Mouse (Mus musculus): ENCODE measurements around the gene Cyb5r1.

Gene Cyb5r1

DNA sequence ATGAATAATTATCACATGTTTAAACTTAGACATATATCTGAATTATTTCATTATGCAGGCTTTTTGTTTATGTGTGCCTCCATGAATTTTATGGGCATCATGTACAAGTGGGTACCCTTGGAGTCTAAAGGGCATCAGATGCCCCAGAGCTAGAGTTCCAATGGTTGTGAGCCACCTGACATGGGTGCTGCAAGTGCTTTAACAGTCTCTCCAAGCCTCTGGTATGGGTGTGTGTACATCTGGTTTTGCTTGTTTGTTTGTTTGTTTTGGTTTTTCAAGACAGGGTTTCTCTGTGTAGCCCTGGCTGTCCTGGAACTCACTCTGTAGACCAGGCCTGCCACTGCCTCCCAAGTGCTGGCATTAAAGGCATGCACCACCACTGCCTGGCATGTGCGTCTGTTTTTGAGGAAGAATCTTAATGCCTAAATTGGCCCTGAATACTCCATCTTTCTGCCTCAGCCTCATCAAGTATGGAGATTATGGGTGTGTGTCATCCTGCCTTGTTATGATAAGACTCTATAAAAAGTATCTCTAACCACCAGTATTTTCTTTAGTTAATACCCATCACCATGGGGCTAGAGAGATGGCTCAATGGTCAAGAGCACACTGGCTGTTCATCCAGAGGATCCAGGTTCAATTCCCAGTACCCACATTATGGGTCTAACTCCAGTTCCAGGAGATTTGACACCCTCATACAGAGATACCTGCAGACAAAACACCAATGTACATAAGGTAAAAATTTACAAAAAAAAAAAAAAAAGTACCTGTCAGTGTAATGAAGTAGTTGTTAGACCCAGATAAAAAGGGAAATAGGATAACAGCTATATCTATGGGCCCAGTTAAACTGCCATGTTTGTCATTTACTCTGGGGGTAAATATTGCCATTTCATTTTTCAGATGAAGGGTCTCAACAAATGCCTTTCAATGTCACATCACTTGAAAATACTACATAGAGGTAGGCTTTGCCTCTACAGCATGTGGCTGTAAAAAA, 55.2 kb downstream of the Cyb5r1 start:
- DNase-seq (ENCODE audit: low spot score) = no peak
